Mouse (Mus musculus) myocyte (in vitro differentiated cells): ENCODE results near the gene Olfr1009. TPM values are rescaled to one million over a fixed set of nuclear protein-coding genes. Genes with fewer than 3 reads are reported as not detected.
"Not testable (repeated sequence)": the region's sequence is repeated elsewhere in the genome, so short reads cannot be mapped to it uniquely, and the experiment has no call there.

Source experiments
- H3K27me3 ChIP-seq: one replicate; pipeline ENCODE4 v1.6.1; 2011; ENCODE audit not compliant: control insufficient read depth, insufficient read depth, insufficient read length
- H3K36me3 ChIP-seq: one replicate; pipeline ENCODE4 v1.6.1; 2011; ENCODE audit not compliant: control insufficient read depth, insufficient read depth
- H3K4me2 ChIP-seq: one replicate; pipeline ENCODE4 v1.6.1; 2011; ENCODE audit warnings: low read depth, control low read depth
- H3K4me3 ChIP-seq: one replicate; pipeline ENCODE4 v1.5.1; 2011; ENCODE audit warnings: mild to moderate bottlenecking, control low read depth, moderate library complexity
- H3K79me2 ChIP-seq: one replicate; pipeline ENCODE4 v1.6.1; 2011; ENCODE audit not compliant: control insufficient read depth, insufficient read depth
- H3ac ChIP-seq: one replicate; pipeline ENCODE4 v1.6.1; 2011; ENCODE audit not compliant: control insufficient read depth, insufficient read length
- CEBPB ChIP-seq: IDR thresholded peaks from 2 replicates; pipeline ENCODE4 v1.6.1; 2011; ENCODE audit warnings: mild to moderate bottlenecking, moderate library complexity; ENCODE audit not compliant: poor library complexity, insufficient read depth, severe bottlenecking
- E2F4 ChIP-seq: IDR thresholded peaks from one replicate; pipeline ENCODE4 v1.6.1; 2011; ENCODE audit warnings: mild to moderate bottlenecking, control low read depth, moderate library complexity; ENCODE audit not compliant: insufficient read depth
- MAX ChIP-seq: IDR thresholded peaks from one replicate; pipeline ENCODE4 v1.6.1; 2011; ENCODE audit warnings: low read depth, mild to moderate bottlenecking, control low read depth
- MYOD1 ChIP-seq, 3 experiments: IDR thresholded peaks; one replicate each; pipeline ENCODE4 v1.6.1; 2011; ENCODE audit warnings: control low read depth in 2 of 3, low read depth in 2 of 3, mild to moderate bottlenecking in 2 of 3, moderate library complexity in 1 of 3; ENCODE audit not compliant: insufficient read length in 2 of 3, control insufficient read depth in 1 of 3
- MYOG ChIP-seq, 3 experiments: IDR thresholded peaks; one replicate each; pipeline ENCODE4 v1.6.1; 2011; ENCODE audit warnings: control low read depth in 2 of 3, low read depth in 2 of 3, mild to moderate bottlenecking in 2 of 3; ENCODE audit not compliant: insufficient read length in 2 of 3, control insufficient read depth in 1 of 3, insufficient read depth in 1 of 3
- POLR2A ChIP-seq: IDR thresholded peaks from one replicate; pipeline ENCODE4 v1.6.1; 2011; ENCODE audit warnings: low read depth, mild to moderate bottlenecking, control low read depth, moderate library complexity; ENCODE audit not compliant: insufficient read length
- POLR2AphosphoS2 ChIP-seq: IDR thresholded peaks from one replicate; pipeline ENCODE4 v1.6.1; 2011; ENCODE audit warnings: low read depth, control low read depth; ENCODE audit not compliant: insufficient read length
- REST ChIP-seq: IDR thresholded peaks from one replicate; pipeline ENCODE4 v1.6.1; 2011; ENCODE audit warnings: mild to moderate bottlenecking, control low read depth, moderate library complexity; ENCODE audit not compliant: insufficient read depth, insufficient read length
- SRF ChIP-seq: IDR thresholded peaks from one replicate; pipeline ENCODE4 v1.6.1; 2011; ENCODE audit warnings: low read depth; ENCODE audit not compliant: control insufficient read depth, insufficient read length
- TCF12 ChIP-seq: IDR thresholded peaks from one replicate; pipeline ENCODE4 v1.6.1; 2011; ENCODE audit warnings: mild to moderate bottlenecking, control low read depth; ENCODE audit not compliant: poor library complexity, insufficient read depth, severe bottlenecking
- TCF3 ChIP-seq: IDR thresholded peaks from one replicate; pipeline ENCODE4 v1.6.1; 2011; ENCODE audit warnings: low read depth, control low read depth; ENCODE audit not compliant: insufficient read length
- USF1 ChIP-seq: IDR thresholded peaks from one replicate; pipeline ENCODE4 v1.6.1; 2011; ENCODE audit warnings: low read depth, mild to moderate bottlenecking, control low read depth, moderate library complexity
- polyA plus RNA-seq: library from polyadenylated mRNA; unstranded; fragments of >200 nt; fragmentation: generic; extraction: Trizol; gene quantifications from one replicate; pipeline ENCODE4 v1.2.1, GENCODE M21; 2012; ENCODE audit warnings: missing spikeins

Gene Olfr1009
- polyA plus RNA-seq = not detected

GRCm38 (mm10) chr2:85715119-85715518 lies at the start of gene Olfr1009:
Olfr1009 (plus strand) TSS chr2:85715419.
- H3K79me2 ChIP-seq = no peaks in the 10 kb centered on the region
- no peak within 1 kb of the TSS for H3K4me2 ChIP-seq
- no peak within 1 kb of the TSS for H3K4me3 ChIP-seq
- no peaks in the 10 kb centered on the region for H3K27me3 ChIP-seq
- H3K36me3 ChIP-seq = no peaks in the 10 kb centered on the region
- no peak within 1 kb of the TSS for H3ac ChIP-seq
- TF ChIP-seq MAX = no peak

GRCm38 (mm10) chr2:85678667-85679066 lies 36.6 kb upstream of the Olfr1009 start, which contains the start of gene Olfr1006:
Olfr1006 (minus strand) TSS chr2:85678767.
- Histone ChIP-seq H3ac (no peak within 1 kb of the TSS), H3K27me3 (no peaks in the 10 kb centered on the region), H3K4me3 (no peak within 1 kb of the TSS), H3K79me2 (no peaks in the 10 kb centered on the region), H3K36me3 (no peaks in the 10 kb centered on the region), H3K4me2 (no peak within 1 kb of the TSS)
- TF ChIP-seq E2F4 (no peak), POLR2A (no peak), REST (no peak), SRF (no peak), TCF3 (no peak), TCF12 (no peak), USF1 (no peak), MYOG (IDR thresholded peaks at IDR 0.05; ENCODE audit: control insufficient read depth in 1 of 3, insufficient read depth in 1 of 3, insufficient read length in 2 of 3, low read depth in 2 of 3) (no peak), POLR2AphosphoS2 (no peak), MYOD1 (IDR thresholded peaks at IDR 0.05; ENCODE audit: control insufficient read depth in 1 of 3, insufficient read length in 2 of 3, low read depth in 2 of 3) (no peak), CEBPB (no peak), MAX (no peak)

- TF ChIP-seq TCF12 (no peak), CEBPB (no peak), POLR2A (no peak)
- Histone ChIP-seq H3K36me3 (no peaks in the 10 kb centered on the region), H3K4me3 (no peak within 1 kb of the TSS), H3ac (no peak within 1 kb of the TSS), H3K27me3 (no peaks in the 10 kb centered on the region), H3K4me2 (no peak within 1 kb of the TSS), H3K79me2 (no peaks in the 10 kb centered on the region)
These were observed 26.1 kb upstream of the Olfr1009 start, which contains the start of gene Olfr1008 for GRCm38 (mm10) chr2:85689131-85689530. Olfr1008 (plus strand) TSS chr2:85689431.

- H3K36me3 ChIP-seq, H3K4me2 ChIP-seq, H3K79me2 ChIP-seq, H3K4me3 ChIP-seq, H3ac ChIP-seq, H3K27me3 ChIP-seq: not testable (repeated sequence)
These were observed 4.5 kb upstream of the Olfr1009 start for GRCm38 (mm10) chr2:85710680-85711079.

GRCm38 (mm10) chr2:85711159-85711558 lies 4.1 kb upstream of the Olfr1009 start:
- Histone ChIP-seq H3ac (no peak overlapping the region), H3K79me2 (no peaks in the 10 kb centered on the region)
- TF ChIP-seq USF1 = no peak
- TF ChIP-seq TCF3 = no peak
- TF ChIP-seq MYOD1 (IDR thresholded peaks at IDR 0.05; ENCODE audit: control insufficient read depth in 1 of 3, insufficient read length in 2 of 3, low read depth in 2 of 3) = no peak

DNA sequence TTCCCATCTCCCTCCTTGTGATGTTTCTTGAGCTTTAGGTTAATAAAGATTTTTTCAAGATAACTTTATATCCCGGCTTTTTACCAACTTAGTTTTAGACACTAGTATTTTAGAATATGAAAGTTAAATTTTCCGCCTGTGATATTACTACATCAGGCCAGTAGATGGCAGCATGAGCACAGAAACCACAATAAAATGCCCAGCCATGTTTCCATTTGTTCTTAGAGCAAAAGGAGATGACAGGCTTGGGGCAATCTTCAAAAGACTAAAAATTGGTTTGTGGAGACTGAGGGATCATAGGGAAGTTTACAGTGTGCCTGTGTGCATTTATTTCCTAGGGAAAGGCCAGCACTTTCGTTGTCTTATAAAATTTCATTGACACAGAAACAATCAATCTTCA lies 10.6 kb downstream of the Olfr1009 start:
- Histone ChIP-seq H3K36me3 (no peaks in the 10 kb centered on the region), H3K4me3 (no peak overlapping the region), H3K4me2 (peak overlapping the region; percentile 59), H3K27me3 (no peaks in the 10 kb centered on the region), H3K79me2 (no peaks in the 10 kb centered on the region), H3ac (no peak overlapping the region)
- TF ChIP-seq MYOG (IDR thresholded peaks at IDR 0.05; ENCODE audit: control insufficient read depth in 1 of 3, insufficient read depth in 1 of 3, insufficient read length in 2 of 3, low read depth in 2 of 3) (no peak), CEBPB (no peak), TCF12 (no peak), USF1 (no peak), MAX (no peak), MYOD1 (IDR thresholded peaks at IDR 0.05; ENCODE audit: control insufficient read depth in 1 of 3, insufficient read length in 2 of 3, low read depth in 2 of 3) (no peak), TCF3 (no peak), SRF (no peak), POLR2AphosphoS2 (no peak), REST (no peak), E2F4 (no peak), POLR2A (no peak)

More at GRCm38 (mm10) chr2:85711159-85711558, 4.1 kb upstream of the Olfr1009 start:
- Histone ChIP-seq H3K36me3 (no peaks in the 10 kb centered on the region), H3K4me3 (no peak overlapping the region), H3K4me2 (no peak overlapping the region), H3K27me3 (no peaks in the 10 kb centered on the region)
